Mouse (Mus musculus) embryonic facial prominence, embryonic 14.5 days (tissue): ENCODE measurements around the gene Shisa8. TPM values are rescaled to one million over a fixed set of nuclear protein-coding genes. Genes with fewer than 3 reads are reported as not detected.

Experiments used
- ATAC-seq: fragments of 200-750 bp; cut with Nextera tagmentation; 2 replicates; pipeline ENCODE4 v1.8.0; 2017; ENCODE audit warnings: low read depth, moderate number of reproducible peaks, moderate TSS enrichment
- DNase-seq: peaks from one replicate; pipeline ENCODE4 v3.0.0-alpha.2; 2015; ENCODE audit warnings: low spot score
- H3K27ac ChIP-seq: fragments of 300-500 bp; sonication (generic); replicated peaks from 2 replicates; pipeline ENCODE4 v1.5.1; 2014; ENCODE audit warnings: low read depth, mild to moderate bottlenecking, low read length, moderate library complexity
- H3K27me3 ChIP-seq: fragments of 300-500 bp; sonication (generic); replicated peaks from 2 replicates; pipeline ENCODE4 v1.6.1; 2014; ENCODE audit warnings: low read length; ENCODE audit not compliant: control insufficient read depth, insufficient read depth
- H3K36me3 ChIP-seq: fragments of 300-500 bp; sonication (generic); 2 replicates; pipeline ENCODE4 v1.6.1; 2014; ENCODE audit warnings: low read length, mixed read lengths; ENCODE audit not compliant: control insufficient read depth, insufficient read depth
- H3K4me1 ChIP-seq: fragments of 300-500 bp; sonication (generic); 2 replicates; pipeline ENCODE4 v1.6.1; 2014; ENCODE audit warnings: antibody characterized with exemption, low read length; ENCODE audit not compliant: control insufficient read depth, insufficient read depth
- H3K4me2 ChIP-seq: fragments of 300-500 bp; sonication (generic); 2 replicates; pipeline ENCODE4 v1.6.1; 2014; ENCODE audit warnings: low read depth, mild to moderate bottlenecking, low read length, moderate library complexity, mixed read lengths
- H3K4me3 ChIP-seq: fragments of 300-500 bp; sonication (generic); 2 replicates; pipeline ENCODE4 v1.5.1; 2014; ENCODE audit warnings: low read depth, mild to moderate bottlenecking, low read length
- H3K9ac ChIP-seq: fragments of 300-500 bp; sonication (generic); 2 replicates; pipeline ENCODE4 v1.6.1; 2014; ENCODE audit warnings: low read depth, mild to moderate bottlenecking, low read length, moderate library complexity, mixed read lengths
- H3K9me3 ChIP-seq: fragments of 300-500 bp; sonication (generic); 2 replicates; pipeline ENCODE4 v1.6.1; 2016; ENCODE audit warnings: low read length; ENCODE audit not compliant: control insufficient read depth
- WGBS: fragments of 180-500 bp; shearing (Covaris S2); extraction: QIAGEN DNeasy Blood & Tissue Kit; methylation state at CpG from one replicate; pipeline ENCODE4 v1.1.7; 2014; 5-methylcytosine and 5-hydroxymethylcytosine counted together
- polyA plus RNA-seq: library from polyadenylated mRNA; unstranded; fragments of >200 nt; fragmentation: Nextera tagmentation; extraction: Ambion mirVana; gene quantifications from 2 replicates; pipeline ENCODE4 v1.2.1, GENCODE M21; 2014

Shisa8 gene
- polyA plus RNA-seq, 1 experiment from 2014 or later, result 1.4 TPM

GRCm38 (mm10) chr15:82206365-82207104 is 6.1 kb downstream of the Shisa8 start:
- no peak overlapping the region for H3K9ac ChIP-seq
- H3K36me3 ChIP-seq, result peaks cover 48% of the 10 kb centered on the region

GRCm38 (mm10) chr15:82204680-82205371 is 7.8 kb downstream of the Shisa8 start:
- peaks cover 64% of the 10 kb centered on the region for H3K36me3 ChIP-seq
- no peak overlapping the region for H3K4me2 ChIP-seq
- no peaks in the 10 kb centered on the region for H3K4me1 ChIP-seq
- 49% methylated on average over 10 of the region's 10 CpGs for WGBS
- H3K27me3 ChIP-seq, result peaks cover 48% of the 10 kb centered on the region
- H3K4me3 ChIP-seq, result no peak overlapping the region
- no peaks in the 10 kb centered on the region for H3K9me3 ChIP-seq
- no peak for ATAC-seq
- no peak for DNase-seq
- H3K9ac ChIP-seq, result no peak overlapping the region
- no peak overlapping the region for H3K27ac ChIP-seq

More at GRCm38 (mm10) chr15:82206365-82207104, 6.1 kb downstream of the Shisa8 start:
- peaks cover 65% of the 10 kb centered on the region for H3K27me3 ChIP-seq
- ATAC-seq (peak; percentile 54), DNase-seq (peak; percentile 64)
- no peaks in the 10 kb centered on the region for H3K9me3 ChIP-seq
- H3K4me1 ChIP-seq, result no peaks in the 10 kb centered on the region
- no peak overlapping the region for H3K4me3 ChIP-seq
- no peak overlapping the region for H3K4me2 ChIP-seq
- 42% methylated on average over 5 of the region's 9 CpGs for WGBS
- H3K27ac ChIP-seq, result no peak overlapping the region

DNA sequence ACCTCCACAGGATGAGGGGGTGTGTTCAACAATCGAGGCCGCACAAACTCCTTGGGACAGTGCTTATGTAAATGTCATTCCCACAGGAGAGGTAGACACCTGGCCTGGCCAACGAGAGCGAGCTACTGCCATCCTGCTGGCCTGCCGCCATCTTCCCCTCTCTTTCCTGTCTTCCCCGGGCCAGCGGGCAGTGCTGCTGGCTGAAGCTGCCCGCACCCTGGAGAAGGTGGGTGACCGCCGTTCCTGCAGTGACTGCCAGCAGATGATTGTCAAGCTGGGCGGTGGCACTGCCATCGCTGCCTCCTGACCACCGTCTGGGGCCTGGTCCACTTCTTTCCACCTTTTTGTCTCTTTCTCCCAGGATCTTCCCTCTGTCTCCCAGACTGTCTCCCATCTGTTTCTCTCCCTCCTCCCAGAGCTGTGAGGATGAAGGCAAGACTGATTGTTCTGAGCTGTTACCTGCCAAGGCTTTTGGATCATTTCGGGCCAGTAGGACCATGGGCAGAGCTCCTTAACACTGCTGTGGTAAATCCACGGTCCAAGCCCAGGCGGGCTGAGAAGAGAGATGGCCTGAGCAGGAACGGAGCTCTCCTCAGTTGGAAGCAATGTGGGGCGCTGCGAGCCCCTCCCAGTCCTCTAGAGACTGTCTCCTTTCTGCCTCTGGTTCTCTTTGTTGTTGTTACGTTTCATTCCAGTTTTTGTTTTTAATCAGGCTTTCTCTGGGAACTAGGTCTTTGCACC is 8.8 kb downstream of the Shisa8 start:
- ATAC-seq (no peak), DNase-seq (no peak)
- Histone ChIP-seq H3K27ac (no peak overlapping the region), H3K4me3 (no peak overlapping the region), H3K4me2 (no peak overlapping the region), H3K36me3 (peaks cover 74% of the 10 kb centered on the region), H3K27me3 (peaks cover 37% of the 10 kb centered on the region), H3K9ac (no peak overlapping the region), H3K9me3 (no peaks in the 10 kb centered on the region), H3K4me1 (no peaks in the 10 kb centered on the region)
- 77% methylated on average over 20 of the region's 20 CpGs for WGBS

- DNase-seq, result no peak
- Histone ChIP-seq H3K9ac (no peak overlapping the region), H3K4me2 (no peak overlapping the region), H3K27ac (no peak overlapping the region), H3K36me3 (peaks cover 81% of the 10 kb centered on the region), H3K4me3 (no peak overlapping the region), H3K4me1 (no peaks in the 10 kb centered on the region), H3K27me3 (peaks cover 32% of the 10 kb centered on the region), H3K9me3 (no peaks in the 10 kb centered on the region)
- no peak for ATAC-seq
- 96% methylated on average over 10 of the region's 10 CpGs for WGBS
Observed at GRCm38 (mm10) chr15:82203090-82203489, 9.5 kb downstream of the Shisa8 start.

- H3K9ac ChIP-seq, result no peak overlapping the region
- ATAC-seq, result no peak
- no peak overlapping the region for H3K4me3 ChIP-seq
- H3K4me1 ChIP-seq, result no peaks in the 10 kb centered on the region
- H3K27me3 ChIP-seq, result peaks cover 22% of the 10 kb centered on the region
- H3K4me2 ChIP-seq, result no peak overlapping the region
- no peaks in the 10 kb centered on the region for H3K9me3 ChIP-seq
- WGBS, result 92% methylated on average over 6 of the region's 6 CpGs
- peaks cover 91% of the 10 kb centered on the region for H3K36me3 ChIP-seq
- DNase-seq, result no peak
- H3K27ac ChIP-seq, result no peak overlapping the region
Observed at GRCm38 (mm10) chr15:82202086-82202485, 10.5 kb downstream of the Shisa8 start.

GRCm38 (mm10) chr15:82199546-82199945 is 13.1 kb downstream of the Shisa8 start:
- Histone ChIP-seq H3K4me1 (no peaks in the 10 kb centered on the region), H3K4me2 (no peak overlapping the region), H3K36me3 (peaks cover 98% of the 10 kb centered on the region), H3K27ac (no peak overlapping the region), H3K27me3 (no peaks in the 10 kb centered on the region; the same call in 1 of the 2 replicates), H3K9me3 (no peaks in the 10 kb centered on the region), H3K9ac (no peak overlapping the region), H3K4me3 (no peak overlapping the region)
- no peak for DNase-seq
- 98% methylated on average over 8 of the region's 12 CpGs for WGBS
- ATAC-seq, result no peak

- no peak overlapping the region for H3K27ac ChIP-seq
- ATAC-seq, result no peak
- H3K36me3 ChIP-seq, result peaks cover 98% of the 10 kb centered on the region
- no peaks in the 10 kb centered on the region for H3K9me3 ChIP-seq
- H3K4me2 ChIP-seq, result no peak overlapping the region
- H3K4me1 ChIP-seq, result no peaks in the 10 kb centered on the region
- WGBS, result 87% methylated on average over 7 of the region's 7 CpGs
- H3K27me3 ChIP-seq, result no peaks in the 10 kb centered on the region
- DNase-seq, result no peak
- H3K9ac ChIP-seq, result no peak overlapping the region
- H3K4me3 ChIP-seq, result no peak overlapping the region
Observed at GRCm38 (mm10) chr15:82198342-82198741, 14.3 kb downstream of the Shisa8 start.

GRCm38 (mm10) chr15:82197937-82198336 is 14.7 kb downstream of the Shisa8 start:
- WGBS, result 94% methylated on average over 11 of the region's 11 CpGs
- no peak overlapping the region for H3K4me3 ChIP-seq
- H3K4me1 ChIP-seq, result no peaks in the 10 kb centered on the region
- H3K9ac ChIP-seq, result no peak overlapping the region
- H3K9me3 ChIP-seq, result no peaks in the 10 kb centered on the region
- no peak overlapping the region for H3K4me2 ChIP-seq
- DNase-seq (no peak), ATAC-seq (no peak)
- H3K27me3 ChIP-seq, result no peaks in the 10 kb centered on the region
- no peak overlapping the region for H3K27ac ChIP-seq
- H3K36me3 ChIP-seq, result peaks cover 98% of the 10 kb centered on the region
